Mouse (Mus musculus): ENCODE measurements around the gene Rffl. TPM values are rescaled to one million over a fixed set of nuclear protein-coding genes. Genes with fewer than 3 reads are reported as not detected.
"Not testable (repeated sequence)": the region's sequence is repeated elsewhere in the genome, so short reads cannot be mapped to it uniquely, and the experiment has no call there.

The Rffl gene
- total RNA-seq, 2 experiments from 2014 or later: 5.6 to 6.6 TPM

DNA sequence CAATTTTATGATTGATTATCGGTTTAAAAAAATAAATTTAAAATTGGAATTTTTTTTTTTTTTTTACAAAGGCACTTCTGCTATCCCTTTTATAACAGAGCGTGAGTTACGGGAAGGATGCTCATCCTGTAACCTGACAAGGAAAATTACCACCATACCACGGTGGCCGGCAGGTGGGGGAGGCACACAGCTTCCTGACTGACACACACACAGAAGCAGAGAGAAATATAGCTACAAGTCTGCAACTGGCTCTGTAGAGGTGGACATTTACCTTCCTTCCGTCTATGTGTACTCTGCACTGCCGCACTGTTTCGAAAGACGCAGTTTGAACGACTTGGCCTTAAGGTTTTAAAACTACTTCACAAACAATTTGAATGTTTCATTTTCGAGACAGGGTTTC lies 18.9 kb downstream of the Rffl start:
- intact Hi-C loops (cut with DNase I): no loop called here
- DNase-seq: no peak

- DNase-seq: no peak
- intact Hi-C loops (cut with DNase I): no loop called here
Measured at GRCm38 (mm10) chr11:82850259-82850658, 20.8 kb downstream of the Rffl start.

GRCm38 (mm10) chr11:82847571-82848000 lies 23.4 kb downstream of the Rffl start:
- intact Hi-C loops (cut with DNase I): no loop called here
- no peak for DNase-seq

- intact Hi-C loops (cut with DNase I): no loop called here
- no peak for DNase-seq
Measured at GRCm38 (mm10) chr11:82846938-82847337, 24.1 kb downstream of the Rffl start.

GRCm38 (mm10) chr11:82846079-82846436 lies 25.0 kb downstream of the Rffl start:
- intact Hi-C loops (cut with DNase I): no loop called here
- no peak for DNase-seq

DNA sequence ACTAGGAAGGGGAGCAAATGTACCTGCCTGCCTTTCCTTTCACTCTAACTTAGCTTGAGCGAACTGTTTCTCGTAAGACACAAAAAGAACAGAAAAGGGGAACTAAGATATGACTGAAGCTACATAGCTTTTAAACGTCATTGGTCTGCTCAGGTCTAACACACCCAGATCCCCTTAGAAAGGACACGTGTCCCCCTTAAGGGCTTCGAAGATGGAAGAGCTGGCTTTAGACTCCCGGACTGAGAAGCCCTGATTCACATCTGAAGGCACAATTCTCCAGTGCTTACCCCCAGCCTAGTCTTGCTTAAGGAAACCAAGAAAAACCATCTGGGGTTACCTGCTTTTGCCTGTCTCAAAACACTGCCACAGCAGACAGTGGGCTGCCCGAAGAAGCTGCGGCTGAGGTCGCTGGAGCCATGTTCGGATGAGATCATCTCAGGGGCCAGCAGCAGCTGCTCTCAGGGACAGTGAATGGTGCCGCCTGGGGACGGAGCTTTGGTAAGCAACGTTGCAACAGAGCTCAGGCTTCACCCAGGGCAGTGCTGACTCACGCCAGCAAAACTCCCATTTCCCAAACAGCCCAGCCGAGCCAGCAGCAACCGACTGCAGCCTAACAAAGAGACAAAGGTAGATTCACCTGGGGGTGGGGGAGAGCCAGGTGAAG lies 25.5 kb downstream of the Rffl start:
- peak; percentile 64 to 66 for DNase-seq
- intact Hi-C loops (cut with DNase I): no loop called here

- DNase-seq: no peak
- intact Hi-C loops (cut with DNase I): no loop called here
Measured at GRCm38 (mm10) chr11:82844771-82845414, 26.1 kb downstream of the Rffl start.

- DNase-seq: no peak
- intact Hi-C loops (cut with DNase I): no loop called here
Measured at GRCm38 (mm10) chr11:82838511-82838910, 32.5 kb downstream of the Rffl start.

DNA sequence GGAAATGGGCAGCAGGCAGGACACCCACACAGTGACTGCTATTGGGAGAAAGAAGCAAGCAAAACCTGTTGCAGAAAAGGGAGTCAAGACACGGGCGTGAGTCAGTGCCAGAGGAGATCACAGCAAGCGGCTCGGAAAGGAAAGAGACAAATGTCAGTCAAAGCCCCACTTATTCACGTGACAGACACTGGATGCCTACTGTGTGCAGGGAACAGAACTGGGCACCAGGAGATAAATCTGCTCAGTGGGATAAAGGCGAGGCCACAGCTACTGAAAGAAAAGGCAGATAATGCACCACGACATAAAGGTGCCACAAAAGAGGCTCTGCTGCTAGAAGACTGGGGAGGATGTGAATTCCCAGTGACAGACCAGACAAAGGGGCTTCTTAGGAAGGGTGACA lies 33.2 kb downstream of the Rffl start:
- intact Hi-C loops (cut with DNase I): no loop called here
- no peak for DNase-seq

DNA sequence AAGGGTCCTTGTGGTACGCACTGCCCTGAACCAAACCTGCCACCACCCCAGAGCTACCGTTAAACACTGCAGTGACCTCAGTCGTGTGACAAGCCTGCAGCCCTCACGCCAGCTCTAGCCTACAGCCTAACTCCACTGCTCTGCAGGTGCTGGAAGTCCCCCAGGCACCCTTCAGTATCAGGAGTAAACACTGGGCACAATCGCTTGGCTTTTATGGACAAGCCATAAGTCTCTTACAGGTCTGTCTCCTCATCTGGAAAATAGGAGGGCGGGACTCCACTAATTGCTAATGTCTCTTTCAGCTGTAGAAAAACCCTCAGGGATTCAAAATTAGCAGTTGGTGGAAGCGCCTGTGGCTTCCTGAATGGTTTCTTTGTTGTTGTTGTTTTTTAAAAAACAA lies 33.8 kb downstream of the Rffl start:
- no peak for DNase-seq
- intact Hi-C loops (cut with DNase I): no loop called here

DNA sequence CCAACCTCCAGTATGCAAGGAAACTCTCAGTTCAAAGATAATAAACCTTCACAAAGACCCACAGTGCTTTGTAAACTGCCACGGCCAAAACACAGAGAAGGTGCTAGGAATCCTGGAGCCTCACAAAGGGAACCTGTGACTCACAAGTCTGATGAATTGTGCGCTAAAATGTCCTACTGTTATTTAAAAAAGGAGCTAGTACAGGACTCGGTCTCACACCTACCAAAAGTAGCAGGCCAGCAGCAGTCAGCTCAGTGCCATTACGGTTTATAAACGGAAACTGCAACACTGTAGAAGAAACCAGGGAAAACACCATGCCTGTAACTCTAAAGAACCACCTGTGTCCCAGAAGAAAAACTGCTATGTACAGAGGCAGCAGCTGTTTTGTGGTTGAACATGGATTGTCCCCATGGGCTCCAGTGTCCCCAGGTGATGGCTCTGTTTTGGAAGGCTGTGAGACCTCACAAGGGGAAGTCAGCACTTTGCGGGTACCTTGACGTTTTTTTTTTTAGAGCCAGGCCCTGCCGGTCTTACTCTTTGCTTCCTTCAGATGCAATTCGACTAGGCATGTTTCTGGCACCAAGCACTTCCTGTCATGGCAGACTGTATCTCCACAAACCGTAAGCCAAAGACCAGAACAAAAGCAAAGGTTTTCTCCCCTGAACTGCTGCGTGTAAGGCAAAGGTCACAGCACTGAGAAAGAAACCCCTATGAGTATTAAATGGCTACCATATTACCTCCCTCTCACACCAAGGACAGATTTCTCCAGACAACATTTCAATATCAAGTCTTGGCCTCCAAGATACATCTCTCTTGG lies 35.2 kb downstream of the Rffl start:
- intact Hi-C loops (cut with DNase I): no loop called here
- no peak for DNase-seq

DNA sequence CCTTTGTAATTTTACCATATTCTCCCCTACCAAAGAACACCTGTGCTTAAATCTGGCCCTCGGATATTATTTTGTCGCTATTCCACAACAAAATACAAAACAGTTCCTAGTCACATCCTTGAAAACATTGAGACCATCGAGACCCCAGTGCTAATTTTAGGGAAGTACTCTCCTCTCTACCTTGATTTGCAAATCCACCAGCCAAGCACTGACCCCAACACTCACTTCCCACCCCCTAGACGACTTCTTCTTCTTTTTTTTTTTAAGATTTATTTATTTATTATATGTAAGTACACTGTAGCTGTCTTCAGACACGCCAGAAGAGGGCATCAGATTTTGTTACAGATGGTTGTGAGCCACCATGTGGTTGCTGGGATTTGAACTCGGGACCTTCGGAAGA lies 36.7 kb downstream of the Rffl start:
- DNase-seq; intact Hi-C loops (cut with DNase I): not testable (repeated sequence)

- intact Hi-C loops (cut with DNase I): no loop called here
Measured at GRCm38 (mm10) chr11:82833929-82834328, 37.1 kb downstream of the Rffl start.

GRCm38 (mm10) chr11:82832402-82832801 lies 38.6 kb downstream of the Rffl start:
- intact Hi-C loops (cut with DNase I); DNase-seq: not testable (repeated sequence)

More at GRCm38 (mm10) chr11:82833929-82834328, 37.1 kb downstream of the Rffl start:
- no peak for DNase-seq

- intact Hi-C loops (cut with DNase I): no loop called here
- no peak for DNase-seq
Measured at GRCm38 (mm10) chr11:82831008-82831893, 39.8 kb downstream of the Rffl start.

GRCm38 (mm10) chr11:82826818-82827217 lies 44.2 kb downstream of the Rffl start:
- DNase-seq: no peak
- intact Hi-C loops (cut with DNase I): no loop called here

GRCm38 (mm10) chr11:82820788-82821456 lies 50.1 kb downstream of the Rffl start:
- intact Hi-C loops (cut with DNase I): loop anchor here (1.0 kb wide), 1 partner anchor 50 kb away; the partner anchor contains the start of gene Rffl
- no peak for DNase-seq

GRCm38 (mm10) chr11:82819350-82819749 lies 51.7 kb downstream of the Rffl start:
- intact Hi-C loops (cut with DNase I): loop anchor here (2.0 kb wide), 1 partner anchor 71 kb away; the partner anchor contains the start of gene Rad51d
- DNase-seq: peak; percentile 49 to 71

DNA sequence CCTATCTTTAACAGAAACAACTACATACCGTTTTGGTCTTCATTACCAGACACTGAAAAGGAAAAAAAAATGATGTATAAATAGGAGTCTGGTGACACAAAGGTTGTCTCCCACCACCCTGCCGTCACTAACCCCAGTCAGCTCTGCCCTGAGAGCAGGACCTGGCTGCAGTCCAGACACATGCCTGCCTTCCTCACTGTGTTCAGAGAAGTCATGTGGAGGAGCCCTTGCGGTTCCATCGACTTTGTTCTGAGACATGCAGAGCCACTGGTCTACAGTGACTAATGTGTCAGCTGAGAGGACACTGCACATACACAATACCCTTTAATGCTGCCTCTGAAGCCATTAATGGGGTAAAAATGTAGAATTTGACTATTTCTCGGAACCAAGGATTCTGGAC lies 62.5 kb downstream of the Rffl start:
- DNase-seq: no peak

DNA sequence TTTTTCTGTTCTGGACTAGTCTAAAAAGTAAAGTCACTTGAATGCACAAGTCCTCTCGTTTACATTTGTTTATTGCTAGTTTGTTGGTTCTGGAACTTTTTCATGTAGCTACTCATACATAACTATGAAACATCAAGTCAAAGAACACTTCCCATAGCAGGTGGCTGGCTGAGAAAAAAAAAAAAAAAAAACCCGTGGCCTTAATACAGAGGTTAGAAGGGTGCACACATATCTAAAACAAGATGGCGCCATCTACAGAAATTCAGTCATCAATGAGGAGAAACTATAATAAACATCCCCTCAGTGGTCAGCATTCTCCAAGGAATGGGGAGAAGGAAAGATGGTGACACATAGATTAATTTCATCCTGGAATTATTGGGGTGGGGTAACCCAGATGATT lies 63.6 kb downstream of the Rffl start:
- intact Hi-C loops (cut with DNase I): loop anchor here (2.0 to 5.0 kb wide), 2 partner anchors 27 to 60 kb away; partner anchors contain the start of gene Lig3
- DNase-seq: no peak

More for the DNA sequence above, 62.5 kb downstream of the Rffl start:
- intact Hi-C loops (cut with DNase I): loop anchor here (5.0 kb wide), 1 partner anchor 61 kb away; no protein-coding TSS in a partner anchor

All from heart, postnatal 36 days (tissue).